Mouse (Mus musculus) thymus, postnatal 14 days (tissue): ENCODE data around the gene Ccdc18.
A peak's percentile ranks its signal among the peaks of the same experiment; 100 is the strongest.
"Not testable (repeated sequence)": the region's sequence is repeated elsewhere in the genome, so short reads cannot be mapped to it uniquely, and the experiment has no call there.

Source experiments
- DNase-seq: peaks from one replicate; pipeline ENCODE4 v3.0.0; 2021

Gene Ccdc18

GRCm38 (mm10) chr5:108132441-108133243 is at the start of gene Ccdc18, which contains the start of gene Tmed5:
TSS of gene Ccdc18 (plus strand) at chr5:108132875.
TSS of gene Tmed5 (minus strand) at chr5:108132620.
- DNase-seq, result peak; percentile 98

- DNase-seq, result peak; percentile 19
These were observed 47.2 kb upstream of the Ccdc18 start for GRCm38 (mm10) chr5:108085440-108085839.

DNA sequence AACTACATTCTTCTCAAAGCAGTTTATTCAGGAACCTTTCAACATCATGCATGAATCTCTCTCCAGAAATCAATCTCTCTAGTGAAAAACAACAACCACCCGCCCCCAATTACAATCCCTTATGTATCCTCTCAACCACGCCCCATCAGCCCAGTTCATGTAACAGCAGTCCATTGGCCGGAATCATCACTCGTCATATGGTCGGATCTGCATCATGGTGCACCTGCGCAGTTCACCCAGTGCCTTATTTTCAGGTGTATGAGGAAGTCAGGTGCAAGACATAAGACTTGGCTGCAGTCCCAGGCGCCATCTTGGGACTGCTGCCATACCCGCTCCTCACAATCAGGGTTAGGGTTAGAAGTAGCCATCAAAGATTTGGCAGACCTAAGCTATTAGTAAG is 39.9 kb upstream of the Ccdc18 start:
- DNase-seq, result not testable (repeated sequence)

DNA sequence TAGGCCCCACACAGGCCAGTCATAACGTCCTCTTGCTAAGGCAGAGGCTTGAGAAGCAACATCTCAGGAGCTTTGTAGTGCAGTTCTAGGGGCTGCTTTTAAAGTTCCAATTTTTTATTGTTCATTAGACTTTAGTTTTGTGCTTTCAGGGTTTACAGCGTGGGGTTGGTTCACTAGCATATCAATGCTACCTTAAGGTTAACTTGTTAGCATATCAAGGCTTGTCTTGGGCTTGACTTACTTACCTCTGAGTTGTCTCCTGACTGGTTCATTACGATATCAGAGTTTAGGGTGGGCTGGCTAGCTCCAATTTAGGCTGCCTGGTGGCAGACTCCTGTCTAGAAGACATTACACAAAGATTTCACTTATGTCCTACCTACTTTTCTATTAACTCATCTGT is 35.0 kb upstream of the Ccdc18 start:
- DNase-seq, result no peak

DNA sequence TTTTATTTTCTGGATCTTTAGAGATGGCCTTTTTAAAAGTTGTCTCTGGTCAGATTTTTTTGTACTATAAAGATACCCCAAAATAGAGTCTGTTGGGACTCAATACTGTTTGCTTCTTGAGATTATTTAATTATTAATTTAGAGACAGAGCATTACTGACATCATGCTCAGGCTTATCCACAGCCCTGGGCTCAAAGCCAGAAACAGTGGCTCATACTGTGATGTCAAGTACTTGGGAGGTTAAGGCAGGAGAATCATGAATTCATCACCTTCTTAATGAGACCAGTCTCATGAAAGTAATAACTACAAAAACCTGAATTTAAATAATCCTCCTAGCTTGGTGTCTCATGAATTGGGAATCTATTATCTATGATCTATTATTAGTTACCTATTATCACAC is 32.5 kb upstream of the Ccdc18 start:
- no peak for DNase-seq

DNA sequence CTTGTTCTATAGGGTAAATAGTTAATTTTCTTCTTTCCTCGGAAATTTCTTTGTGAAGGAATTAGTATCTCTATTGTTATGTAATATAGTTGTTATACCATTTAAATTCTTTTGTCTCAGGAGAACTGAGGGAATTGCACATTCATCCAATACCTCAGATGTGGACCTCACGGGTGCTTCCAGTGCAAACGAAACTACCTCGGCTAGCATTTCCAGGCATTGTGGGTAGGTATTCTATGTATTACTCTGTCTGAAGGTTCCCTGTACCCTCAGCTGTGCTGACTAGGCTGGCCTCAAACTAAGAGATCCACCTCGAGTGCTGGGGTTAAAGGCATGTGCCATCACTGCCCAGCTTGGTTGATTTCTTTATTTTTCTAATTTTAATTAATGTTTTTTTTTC is 28.4 kb upstream of the Ccdc18 start:
- DNase-seq, result no peak

GRCm38 (mm10) chr5:108109346-108109745 is 23.3 kb upstream of the Ccdc18 start:
- DNase-seq, result no peak

GRCm38 (mm10) chr5:108117693-108118092 is 15.0 kb upstream of the Ccdc18 start:
- DNase-seq, result no peak

DNA sequence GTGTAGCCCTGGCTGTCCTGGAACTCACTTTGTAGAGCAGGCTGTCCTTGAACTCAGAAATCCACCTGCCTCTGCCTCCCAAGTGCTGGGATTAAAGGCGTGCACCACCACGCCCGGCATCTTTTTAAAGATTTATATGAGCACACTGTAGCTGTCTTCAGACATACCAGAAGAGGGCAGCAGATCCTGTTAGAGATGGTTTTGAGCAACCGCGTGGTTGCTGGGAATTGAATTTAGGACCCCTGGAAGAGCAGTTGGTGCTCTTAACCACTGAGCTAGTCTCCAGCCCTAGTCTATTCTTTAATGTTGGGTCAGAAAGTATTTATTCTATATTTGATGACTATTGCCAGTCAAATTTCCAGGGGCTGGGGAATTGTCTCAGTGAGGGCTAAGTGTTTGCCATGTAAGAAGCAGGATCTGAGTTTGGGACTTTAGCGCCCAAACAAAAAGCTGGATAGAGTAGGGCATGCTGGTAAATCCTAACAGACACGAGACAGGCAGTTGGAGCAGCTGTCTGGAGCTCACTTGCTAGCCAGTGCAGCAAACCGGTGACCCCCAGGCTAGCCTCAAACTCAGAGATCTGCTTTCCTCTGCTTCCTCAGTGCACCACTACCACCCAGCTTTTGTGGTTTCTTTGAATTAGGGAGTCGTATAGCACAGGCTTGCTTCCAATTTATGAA is 12.3 kb upstream of the Ccdc18 start:
- no peak for DNase-seq

GRCm38 (mm10) chr5:108131849-108132440 is 730 bp upstream of the Ccdc18 start:
- no peak for DNase-seq

GRCm38 (mm10) chr5:108152592-108152991 is 19.9 kb downstream of the Ccdc18 start:
- DNase-seq, result no peak

DNA sequence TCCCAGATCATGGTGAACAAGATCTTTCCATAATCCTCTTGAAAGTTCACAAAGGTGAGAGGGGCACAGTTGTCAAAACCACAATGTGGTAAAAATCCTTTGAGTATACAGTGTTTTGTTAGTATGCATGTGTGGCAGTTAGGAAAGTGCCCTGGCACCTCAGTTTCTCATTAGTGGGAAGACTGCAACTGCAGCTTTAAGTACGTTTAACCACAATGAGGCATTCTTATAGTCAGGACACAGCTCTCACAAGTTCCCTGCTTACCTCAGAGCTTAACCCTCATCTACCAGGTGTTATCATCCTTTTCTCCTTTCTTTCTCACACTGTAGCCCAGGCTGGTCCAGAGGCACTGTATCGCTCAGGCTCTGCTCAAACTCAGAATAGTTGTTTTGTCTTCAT is 28.1 kb downstream of the Ccdc18 start:
- DNase-seq, result peak; percentile 6

- peak; percentile 75 for DNase-seq
These were observed 31.0 kb downstream of the Ccdc18 start for GRCm38 (mm10) chr5:108163695-108164094.

DNA sequence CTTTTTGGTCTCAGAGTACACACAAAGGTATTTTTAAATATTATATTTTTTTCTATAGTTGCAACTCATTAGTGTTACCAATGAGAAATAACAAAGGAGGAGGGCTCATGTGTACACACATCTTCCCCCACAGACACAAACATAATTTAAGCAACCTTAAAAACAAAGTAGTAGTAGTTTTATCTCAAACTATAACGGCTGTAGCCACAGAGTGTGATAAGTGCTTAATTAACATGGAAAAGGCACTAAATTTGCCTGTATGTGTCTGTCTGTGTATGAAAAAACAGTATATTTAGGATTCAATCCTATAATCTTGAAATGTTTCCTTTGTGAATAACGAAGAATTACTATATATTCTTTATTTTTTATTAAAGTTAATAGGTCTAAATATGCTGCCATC is 51.4 kb downstream of the Ccdc18 start:
- no peak for DNase-seq

GRCm38 (mm10) chr5:108188967-108189366 is 56.3 kb downstream of the Ccdc18 start:
- no peak for DNase-seq

- DNase-seq, result peak; percentile 24
These were observed 73.3 kb downstream of the Ccdc18 start for GRCm38 (mm10) chr5:108206008-108206407.

GRCm38 (mm10) chr5:108211512-108211911 is 78.8 kb downstream of the Ccdc18 start:
- no peak for DNase-seq

DNA sequence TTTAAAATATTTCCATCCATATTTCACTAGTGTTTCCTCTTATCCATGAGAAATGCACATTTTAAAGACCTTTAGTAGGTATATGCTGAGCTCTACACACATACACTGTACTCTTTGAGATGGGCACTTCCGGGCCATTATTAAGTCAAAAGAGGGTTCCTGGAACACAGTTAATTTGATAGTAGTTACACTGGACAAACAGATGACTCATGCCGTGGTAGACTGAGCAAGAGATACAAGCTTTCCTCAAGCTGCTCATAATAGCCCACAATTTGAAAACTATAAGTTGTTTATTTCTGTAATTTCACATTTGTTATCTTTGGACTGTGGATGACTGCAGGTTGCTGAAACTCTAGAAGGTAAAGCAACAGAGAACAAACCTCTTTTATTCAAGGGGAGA is 82.3 kb downstream of the Ccdc18 start:
- DNase-seq, result no peak

GRCm38 (mm10) chr5:108224077-108224476 is 91.4 kb downstream of the Ccdc18 start:
- no peak for DNase-seq

GRCm38 (mm10) chr5:108226159-108226558 is 93.5 kb downstream of the Ccdc18 start:
- DNase-seq, result no peak

- no peak for DNase-seq
These were observed 113.7 kb downstream of the Ccdc18 start for GRCm38 (mm10) chr5:108246314-108246765.

- no peak for DNase-seq
These were observed 117.4 kb downstream of the Ccdc18 start for GRCm38 (mm10) chr5:108250033-108250432.

GRCm38 (mm10) chr5:108255259-108255658 is 122.6 kb downstream of the Ccdc18 start:
- no peak for DNase-seq

DNA sequence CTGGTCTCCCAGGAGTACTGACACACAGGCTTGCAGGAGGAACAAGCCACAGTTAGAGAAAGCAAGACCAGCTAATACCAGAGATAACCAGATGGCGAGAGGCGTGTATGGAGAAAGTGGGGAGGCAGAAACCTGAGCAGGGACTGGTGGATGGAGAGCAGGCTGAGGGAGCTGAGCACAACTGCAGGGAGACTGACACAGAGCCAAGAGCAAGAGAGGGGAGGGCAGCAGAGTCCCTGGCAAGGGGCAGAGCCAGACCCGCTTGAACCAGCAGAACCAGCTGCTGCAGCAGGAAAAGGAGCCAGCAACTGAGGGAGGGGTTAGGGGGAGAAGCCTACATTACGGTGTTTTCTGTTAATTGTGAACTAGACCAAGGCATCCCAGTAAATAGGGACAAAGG is 130.0 kb downstream of the Ccdc18 start:
- DNase-seq, result no peak
